Mouse (Mus musculus) hindbrain, postnatal 0 days (tissue): ENCODE data around the gene Lpcat2. TPM values are rescaled to one million over a fixed set of nuclear protein-coding genes. Genes with fewer than 3 reads are reported as not detected.

Source experiments
- ATAC-seq: fragments of 200-750 bp; cut with Nextera tagmentation; 2 replicates; pipeline ENCODE4 v1.8.0; 2017; ENCODE audit warnings: mild to moderate bottlenecking, moderate TSS enrichment, moderate library complexity
- DNase-seq: peaks from one replicate; pipeline ENCODE4 v3.0.0-alpha.2; 2015; ENCODE audit warnings: low spot score
- H3K27ac ChIP-seq: fragments of 300-500 bp; sonication (generic); 2 replicates; pipeline ENCODE4 v1.5.1; 2014; ENCODE audit warnings: mild to moderate bottlenecking
- H3K27me3 ChIP-seq: fragments of 300-500 bp; sonication (generic); 2 replicates; pipeline ENCODE4 v1.6.1; 2014; ENCODE audit warnings: low read length, mixed read lengths; ENCODE audit not compliant: insufficient read depth
- H3K36me3 ChIP-seq: fragments of 300-500 bp; sonication (generic); 2 replicates; pipeline ENCODE4 v1.6.1; 2014; ENCODE audit warnings: low read length, mixed read lengths; ENCODE audit not compliant: insufficient read depth
- H3K4me1 ChIP-seq: fragments of 300-500 bp; sonication (generic); 2 replicates; pipeline ENCODE4 v1.6.1; 2014; ENCODE audit warnings: antibody characterized with exemption, low read length, mixed read lengths; ENCODE audit not compliant: insufficient read depth
- H3K4me2 ChIP-seq: fragments of 300-500 bp; sonication (generic); 2 replicates; pipeline ENCODE4 v1.6.1; 2014; ENCODE audit warnings: low read depth, mild to moderate bottlenecking, low read length, moderate library complexity, mixed read lengths
- H3K4me3 ChIP-seq: fragments of 300-500 bp; sonication (generic); 2 replicates; pipeline ENCODE4 v1.5.1; 2014; ENCODE audit warnings: low read length
- H3K9ac ChIP-seq: fragments of 300-500 bp; sonication (generic); replicated peaks from 2 replicates; pipeline ENCODE4 v1.6.1; 2014; ENCODE audit warnings: mild to moderate bottlenecking, low read length, moderate library complexity, mixed read lengths
- H3K9me3 ChIP-seq: fragments of 300-500 bp; sonication (generic); 2 replicates; pipeline ENCODE4 v1.6.1; 2016; ENCODE audit warnings: low read length, mixed read lengths
- CTCF ChIP-seq: IDR thresholded peaks from 2 replicates; pipeline ENCODE4 v1.5.1; 2016; ENCODE audit warnings: antibody characterized with exemption, control low read depth, low read depth
- WGBS: fragments of 180-500 bp; shearing (Covaris S2); extraction: QIAGEN DNeasy Blood & Tissue Kit; methylation state at CpG from one replicate; pipeline ENCODE4 v1.1.7; 2014; 5-methylcytosine and 5-hydroxymethylcytosine counted together
- polyA plus RNA-seq: library from polyadenylated mRNA; unstranded; fragments of >200 nt; fragmentation: Nextera tagmentation; extraction: Ambion mirVana; gene quantifications from 2 replicates; pipeline ENCODE4 v1.2.1, GENCODE M21; 2015
- total RNA-seq: library from RNA; depleted of rRNA; stranded (reverse); fragments of >200 nt; gene quantifications from 2 replicates; pipeline ENCODE4 v1.2.3, GENCODE M21; 2014

Gene Lpcat2
- total and polyA plus RNA-seq, 2 experiments from 2014 or later: 10.9 to 12.7 TPM

GRCm38 (mm10) chr8:92895053-92895452, 39.9 kb downstream of the Lpcat2 start:
- DNase-seq: no peak
- no peak for TF ChIP-seq CTCF
- Histone ChIP-seq H3K9me3 (no peaks in the 10 kb centered on the region), H3K9ac (no peak overlapping the region), H3K27me3 (no peaks in the 10 kb centered on the region), H3K4me2 (no peak overlapping the region), H3K27ac (no peak overlapping the region), H3K4me1 (no peaks in the 10 kb centered on the region), H3K36me3 (no peaks in the 10 kb centered on the region), H3K4me3 (no peak overlapping the region)
- no peak for ATAC-seq
- WGBS: 89% methylated on average over 7 of the region's 7 CpGs

- 81% methylated on average over 1 of the region's 1 CpGs for WGBS
- Histone ChIP-seq H3K4me2 (no peak overlapping the region), H3K27me3 (no peaks in the 10 kb centered on the region), H3K4me1 (no peaks in the 10 kb centered on the region), H3K4me3 (no peak overlapping the region), H3K36me3 (no peaks in the 10 kb centered on the region), H3K9me3 (no peaks in the 10 kb centered on the region), H3K9ac (no peak overlapping the region), H3K27ac (no peak overlapping the region)
- ATAC-seq (no peak), DNase-seq (no peak)
- TF ChIP-seq CTCF: no peak
These were observed 40.9 kb downstream of the Lpcat2 start for GRCm38 (mm10) chr8:92896056-92896455.

- Histone ChIP-seq H3K9me3 (no peaks in the 10 kb centered on the region), H3K36me3 (no peaks in the 10 kb centered on the region), H3K27me3 (no peaks in the 10 kb centered on the region), H3K9ac (no peak overlapping the region), H3K4me2 (no peak overlapping the region), H3K4me3 (no peak overlapping the region), H3K4me1 (no peaks in the 10 kb centered on the region), H3K27ac (no peak overlapping the region)
- DNase-seq (no peak), ATAC-seq (no peak)
- WGBS: 74% methylated on average over 5 of the region's 5 CpGs
- TF ChIP-seq CTCF: no peak
These were observed 41.5 kb downstream of the Lpcat2 start for GRCm38 (mm10) chr8:92896611-92897010.

- H3K4me2 ChIP-seq: no peak overlapping the region
- H3K27ac ChIP-seq: no peak overlapping the region
- TF ChIP-seq CTCF: no peak
- H3K27me3 ChIP-seq: no peaks in the 10 kb centered on the region
- no peak overlapping the region for H3K4me3 ChIP-seq
- DNase-seq (no peak), ATAC-seq (no peak)
- no peaks in the 10 kb centered on the region for H3K36me3 ChIP-seq
- no peaks in the 10 kb centered on the region for H3K9me3 ChIP-seq
- H3K9ac ChIP-seq: no peak overlapping the region
- 84% methylated on average over 4 of the region's 4 CpGs for WGBS
- no peaks in the 10 kb centered on the region; the same call in 1 of the 2 replicates for H3K4me1 ChIP-seq
These were observed 42.7 kb downstream of the Lpcat2 start for GRCm38 (mm10) chr8:92897794-92898193.

GRCm38 (mm10) chr8:92899590-92899989, 44.5 kb downstream of the Lpcat2 start:
- WGBS: 66% methylated on average over 9 of the region's 9 CpGs
- Histone ChIP-seq H3K27ac (no peak overlapping the region), H3K9ac (no peak overlapping the region), H3K27me3 (no peaks in the 10 kb centered on the region), H3K4me3 (no peak overlapping the region), H3K4me1 (peaks cover 4% of the 10 kb centered on the region; the same call in 1 of the 2 replicates), H3K36me3 (no peaks in the 10 kb centered on the region), H3K9me3 (no peaks in the 10 kb centered on the region), H3K4me2 (no peak overlapping the region)
- no peak for TF ChIP-seq CTCF
- DNase-seq (peak; percentile 14), ATAC-seq (peak; percentile 38; the same call in 1 of the 2 replicates)

GRCm38 (mm10) chr8:92901107-92901506, 46.0 kb downstream of the Lpcat2 start, which contains the start of gene Capns2:
Gene Capns2 (plus strand): TSS chr8:92901407.
- TF ChIP-seq CTCF: no peak
- H3K27me3 ChIP-seq: no peaks in the 10 kb centered on the region
- no peak within 1 kb of the TSS for H3K4me2 ChIP-seq
- no peak within 1 kb of the TSS for H3K27ac ChIP-seq
- DNase-seq (no peak), ATAC-seq (no peak)
- 98% methylated on average over 5 of the region's 5 CpGs for WGBS
- no peak within 1 kb of the TSS for H3K9ac ChIP-seq
- H3K4me3 ChIP-seq: no peak within 1 kb of the TSS
- H3K4me1 ChIP-seq: peaks cover 4% of the 10 kb centered on the region; the same call in 1 of the 2 replicates
- no peaks in the 10 kb centered on the region for H3K9me3 ChIP-seq
- H3K36me3 ChIP-seq: no peaks in the 10 kb centered on the region

GRCm38 (mm10) chr8:92902981-92903380, 47.8 kb downstream of the Lpcat2 start:
- DNase-seq (peak; percentile 8), ATAC-seq (no peak)
- peaks cover 4% of the 10 kb centered on the region; the same call in 1 of the 2 replicates for H3K4me1 ChIP-seq
- H3K4me2 ChIP-seq: peak overlapping the region; percentile 9; the same call in 1 of the 2 replicates
- H3K27me3 ChIP-seq: no peaks in the 10 kb centered on the region
- H3K9ac ChIP-seq: no peak overlapping the region
- TF ChIP-seq CTCF: no peak
- 45% methylated on average over 2 of the region's 2 CpGs for WGBS
- H3K36me3 ChIP-seq: no peaks in the 10 kb centered on the region
- H3K4me3 ChIP-seq: no peak overlapping the region
- no peak overlapping the region for H3K27ac ChIP-seq
- H3K9me3 ChIP-seq: no peaks in the 10 kb centered on the region
